Mouse (Mus musculus) common myeloid progenitor, adult 5-6 weeks (primary cell): ENCODE measurements around the gene Ctrc. TPM values are rescaled to one million over a fixed set of nuclear protein-coding genes. Genes with fewer than 3 reads are reported as not detected.

Source experiments
- ATAC-seq: replicated peaks from 2 replicates; pipeline ENCODE4 v1.8.0; 2016; ENCODE audit warnings: low read depth, mild to moderate bottlenecking, moderate TSS enrichment, inconsistent platforms; ENCODE audit not compliant: poor library complexity, severe bottlenecking
- total RNA-seq: library from RNA; stranded (forward); fragments of 200-1000, 187-1606 nt; gene quantifications from 2 replicates; pipeline ENCODE4 v1.2.3, GENCODE M21; 2017

Ctrc gene
- total RNA-seq, 1 experiment from 2014 or later: not detected

DNA sequence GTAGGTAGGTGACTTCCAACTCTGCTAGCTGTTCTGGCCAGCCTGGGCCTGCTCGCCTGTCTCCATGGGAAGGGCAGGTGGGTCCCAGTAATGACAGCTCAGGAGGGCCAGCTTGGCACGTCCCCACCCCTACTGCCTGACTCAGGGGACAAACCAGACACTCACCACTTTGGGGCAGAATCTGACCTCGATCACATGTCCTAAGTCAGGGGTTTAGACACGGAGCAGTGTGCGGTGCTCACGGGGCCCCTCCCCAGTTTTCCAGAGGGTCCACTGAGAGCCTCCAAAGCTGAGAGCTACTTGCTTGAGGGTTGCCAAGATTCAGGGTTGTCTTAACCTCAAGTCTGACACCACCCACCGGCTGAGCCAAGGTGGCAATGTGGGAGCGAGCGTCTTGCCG is 21.9 kb upstream of the Ctrc start:
- ATAC-seq: no peak

DNA sequence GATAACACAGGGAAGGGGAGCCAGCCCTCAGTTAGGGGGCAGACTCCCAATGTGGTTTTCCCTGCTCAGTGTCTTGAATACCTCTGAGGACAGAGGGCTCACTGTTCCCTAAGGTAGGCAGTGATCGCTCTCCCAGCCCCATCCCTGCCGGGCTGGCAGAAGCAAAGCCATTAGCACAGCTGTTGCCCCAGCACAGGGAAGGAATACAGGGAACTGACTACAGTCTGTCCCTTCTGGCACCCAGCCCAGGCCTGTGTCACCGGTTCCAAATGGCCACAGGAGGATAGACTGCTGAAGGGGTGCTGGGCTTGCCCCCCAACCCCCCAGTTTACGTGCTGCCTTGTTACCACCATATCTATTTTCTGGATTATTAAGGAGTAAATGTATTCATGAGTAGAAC is 21.3 kb upstream of the Ctrc start:
- ATAC-seq: no peak

DNA sequence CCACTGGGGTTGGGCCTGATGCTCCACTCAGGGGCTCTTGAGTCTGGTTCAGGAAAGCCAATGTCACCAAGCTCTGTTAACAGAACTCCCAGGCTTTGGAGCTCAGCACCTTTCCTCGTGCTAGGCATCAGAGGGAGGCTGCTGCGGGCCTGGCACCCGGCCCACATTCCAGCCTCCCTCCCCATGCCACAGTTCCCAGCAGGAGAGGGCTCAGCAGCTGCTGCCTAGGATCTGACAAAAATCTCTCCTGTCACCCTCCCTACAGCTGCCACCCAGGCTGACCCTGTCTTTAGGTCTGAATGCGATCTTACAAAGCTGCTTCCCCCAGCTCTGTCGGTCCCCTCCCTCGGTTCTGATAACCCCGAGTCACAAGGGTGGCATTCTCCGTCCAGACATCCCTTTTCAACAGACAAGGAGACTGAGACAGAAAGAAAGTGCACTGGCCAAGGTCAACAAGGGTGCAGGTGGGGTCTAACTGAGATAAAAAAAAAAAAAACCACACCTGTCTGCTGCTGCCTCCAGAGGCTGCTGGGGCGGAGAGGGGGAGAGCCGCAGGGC is 20.9 kb upstream of the Ctrc start:
- ATAC-seq: no peak

DNA sequence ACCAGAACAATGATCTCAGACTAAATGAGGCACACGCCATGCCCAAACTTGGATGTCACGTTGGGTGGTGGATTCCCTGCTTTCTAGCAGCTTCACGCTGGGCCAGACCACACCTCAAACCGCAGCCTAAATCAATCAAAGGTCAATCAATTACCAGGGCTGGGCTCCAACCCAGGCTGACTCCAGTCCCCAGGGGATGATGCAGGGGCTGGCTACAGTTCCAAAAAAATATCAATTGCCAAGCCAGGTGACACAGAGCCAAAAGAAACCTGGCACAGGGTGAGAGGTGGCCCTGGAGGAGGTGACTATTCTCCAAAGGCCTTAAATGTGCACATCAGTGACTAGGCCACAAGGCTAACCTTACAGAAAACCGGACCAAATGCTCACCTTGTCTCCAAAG is 19.4 kb upstream of the Ctrc start:
- no peak for ATAC-seq

DNA sequence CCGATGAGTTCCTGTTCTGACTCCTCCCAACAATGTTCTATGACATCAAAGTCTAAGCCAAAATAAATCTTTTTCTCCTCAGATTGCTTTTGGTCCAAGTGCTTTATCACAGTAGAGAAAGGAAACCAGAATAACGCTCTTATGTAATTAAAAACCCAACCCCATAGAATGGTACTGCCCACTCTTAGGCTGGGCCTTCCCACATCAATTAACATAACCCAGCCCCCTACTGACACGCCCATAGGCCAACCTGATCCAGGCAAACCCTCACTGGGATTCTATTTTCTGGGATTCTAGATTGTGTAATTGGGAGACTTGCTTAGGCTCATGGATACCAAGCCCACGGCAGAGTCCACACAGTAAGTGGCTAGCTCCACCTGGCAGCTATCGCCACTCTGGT is 18.8 kb upstream of the Ctrc start:
- no peak for ATAC-seq

DNA sequence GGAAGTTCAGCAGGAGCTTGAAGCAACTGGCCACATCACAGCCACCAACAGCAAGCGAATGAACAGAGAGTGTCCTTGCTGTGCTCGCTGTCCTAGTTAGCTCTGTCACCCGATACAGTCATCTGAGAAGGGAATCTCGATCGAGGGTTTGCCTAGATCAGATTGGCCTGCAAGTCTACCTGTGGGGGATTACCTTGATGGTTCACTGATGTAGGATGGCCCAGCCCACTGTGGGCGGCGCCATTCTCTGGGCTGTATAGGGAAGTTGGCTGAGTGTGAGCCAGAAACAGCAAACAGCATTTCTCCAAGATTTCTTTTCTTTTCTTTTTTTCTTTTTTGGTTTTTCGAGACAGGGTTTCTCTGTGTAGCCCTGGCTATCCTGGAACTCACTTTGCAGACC is 18.3 kb upstream of the Ctrc start:
- ATAC-seq: no peak

DNA sequence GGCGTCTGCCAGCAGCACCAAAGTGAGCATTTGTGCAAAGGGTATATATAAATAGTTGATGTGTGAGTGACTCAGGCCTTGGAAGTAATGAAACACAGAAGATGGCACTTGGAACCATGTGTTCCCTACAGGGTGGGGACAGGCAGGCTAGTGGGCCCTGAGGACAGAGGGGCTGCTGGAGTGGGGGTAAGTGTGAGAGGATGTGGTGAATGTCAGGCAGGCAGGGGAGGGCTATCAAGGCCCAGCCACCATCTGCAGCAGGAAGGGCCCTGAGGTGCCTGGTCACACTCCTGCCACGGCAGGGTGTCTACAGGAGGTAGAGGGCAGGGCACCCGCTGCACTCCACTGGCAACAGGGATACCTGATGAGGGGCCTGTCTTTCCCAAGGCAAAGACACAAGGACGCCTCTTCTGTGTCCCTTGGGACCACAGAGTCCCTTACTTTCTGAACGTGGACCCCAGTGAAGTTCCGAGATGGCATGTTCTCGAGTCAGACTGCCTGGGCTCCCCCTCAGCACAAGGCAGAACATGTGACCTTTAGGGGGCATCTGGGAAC is 17.6 kb upstream of the Ctrc start:
- ATAC-seq: no peak; the same call in 1 of the 2 replicates

DNA sequence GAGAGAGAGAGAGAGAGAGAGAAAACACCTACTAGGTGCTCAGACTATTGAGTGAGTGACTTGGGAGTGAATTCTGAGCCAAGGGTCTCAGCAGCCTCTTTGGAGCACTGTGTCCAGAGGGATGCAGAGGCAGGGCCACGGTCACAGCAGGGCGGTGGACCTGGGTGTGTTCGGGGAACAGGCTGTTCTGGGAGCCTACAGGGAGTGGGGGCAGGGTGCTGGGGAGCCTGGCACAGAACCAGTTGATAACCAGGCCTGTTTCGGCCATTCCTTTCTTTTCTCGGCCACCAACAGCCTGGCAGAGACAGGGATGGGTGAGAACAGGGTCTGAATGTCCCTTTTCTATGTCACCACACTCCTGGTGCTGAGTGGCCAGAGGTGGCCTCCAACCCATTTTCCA is 16.7 kb upstream of the Ctrc start:
- ATAC-seq: no peak

DNA sequence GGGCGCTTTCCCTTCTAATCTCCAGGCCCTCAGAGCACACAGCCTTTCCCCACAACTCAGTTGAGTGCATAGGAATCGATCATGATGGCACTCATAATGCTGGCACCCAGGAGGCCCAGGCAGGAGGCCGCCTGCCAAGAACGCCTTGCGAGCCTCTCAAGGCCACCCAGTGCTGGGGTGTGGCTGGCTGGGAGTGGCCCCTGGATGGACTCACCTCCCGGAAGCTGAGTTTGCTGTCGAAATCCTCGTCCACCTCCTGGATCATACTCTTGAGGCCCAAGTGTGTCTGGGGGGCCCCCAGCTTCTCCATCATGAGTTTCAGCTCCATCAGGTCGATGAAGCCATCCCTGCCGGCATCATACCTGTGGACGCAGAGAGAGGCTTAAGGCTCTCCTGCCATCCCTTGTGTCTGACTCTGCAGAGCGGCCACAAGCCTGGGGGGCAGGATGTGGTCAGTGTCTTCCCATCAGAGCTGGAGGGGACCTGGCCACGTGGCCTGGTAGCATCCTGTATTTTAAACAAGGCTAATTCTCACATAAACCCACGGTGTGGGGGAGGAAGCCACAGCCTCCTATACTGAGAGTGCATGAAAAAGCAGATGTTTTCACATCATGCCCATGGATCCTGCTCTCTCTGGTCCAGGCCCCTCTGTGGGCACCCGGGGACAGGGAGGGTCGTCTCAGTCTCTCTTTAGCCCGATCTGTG is 15.6 kb upstream of the Ctrc start:
- peak; percentile 30; the same call in 1 of the 2 replicates for ATAC-seq

DNA sequence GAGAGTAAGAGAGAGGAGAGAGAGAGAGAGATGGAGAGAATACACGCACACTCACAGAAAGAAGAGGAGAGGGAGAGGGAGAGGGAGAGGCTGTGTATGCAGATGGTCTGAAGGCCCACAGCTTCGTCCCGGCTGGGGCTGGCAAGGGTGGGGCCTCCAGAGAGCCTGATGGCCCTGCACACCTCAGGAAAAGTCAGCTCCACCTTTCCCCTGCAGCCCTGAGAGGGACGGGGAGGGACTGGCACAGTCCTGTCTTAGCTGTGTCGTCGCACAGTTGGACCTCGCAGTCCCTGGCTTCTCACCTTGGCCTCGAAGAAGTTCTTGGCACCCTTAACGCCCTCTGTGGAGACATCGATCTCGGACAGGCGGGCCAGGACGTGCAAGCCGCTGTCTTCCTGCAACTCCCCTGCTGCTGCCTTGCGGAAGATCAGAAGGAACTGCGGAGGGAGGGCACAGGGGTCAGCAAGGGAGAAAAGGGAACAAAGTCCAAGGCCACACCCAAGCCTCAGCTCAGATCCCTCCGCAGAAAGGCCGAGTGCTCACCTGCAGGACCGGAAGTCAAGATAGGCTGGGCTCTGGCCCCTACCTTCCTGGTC is 14.2 kb upstream of the Ctrc start:
- ATAC-seq: no peak

DNA sequence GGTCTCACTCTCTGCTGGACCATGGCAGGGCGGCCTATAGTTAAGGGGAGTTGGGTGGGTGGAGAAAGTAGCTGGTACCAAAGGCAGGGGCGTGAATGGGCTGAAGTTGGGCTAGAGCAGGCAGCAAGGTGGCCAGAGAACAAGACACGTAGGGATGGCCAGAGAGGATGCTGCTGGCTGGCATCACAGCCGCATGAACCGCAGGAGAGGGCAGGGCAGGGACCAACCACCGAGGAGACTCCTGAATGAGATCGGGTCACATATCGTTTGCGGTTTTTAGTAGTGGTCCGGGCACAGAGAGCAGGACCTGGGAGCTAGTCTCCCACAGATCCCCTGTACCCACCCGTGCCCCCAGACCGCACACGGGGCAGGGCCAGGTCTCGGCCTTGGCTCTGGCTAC is 13.2 kb upstream of the Ctrc start:
- ATAC-seq: no peak

DNA sequence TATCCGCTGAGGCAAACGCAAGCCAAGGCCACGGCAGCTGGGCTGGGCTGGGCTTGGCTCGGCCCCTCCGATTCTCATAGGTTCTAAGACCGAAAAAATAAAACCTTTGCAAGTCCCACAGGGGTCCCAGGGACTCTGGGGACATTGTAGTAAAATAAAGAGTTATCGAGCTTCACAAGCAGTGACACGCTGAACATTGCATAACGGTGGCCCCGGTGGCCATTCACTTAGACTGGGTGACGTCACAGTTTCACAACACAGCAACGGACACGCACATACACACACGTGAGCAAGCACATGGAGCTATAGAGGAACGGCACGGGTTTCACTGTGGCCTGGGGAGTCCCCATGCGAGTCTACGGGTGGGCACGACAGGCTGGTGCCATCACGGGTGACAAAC is 12.3 kb upstream of the Ctrc start:
- no peak for ATAC-seq

DNA sequence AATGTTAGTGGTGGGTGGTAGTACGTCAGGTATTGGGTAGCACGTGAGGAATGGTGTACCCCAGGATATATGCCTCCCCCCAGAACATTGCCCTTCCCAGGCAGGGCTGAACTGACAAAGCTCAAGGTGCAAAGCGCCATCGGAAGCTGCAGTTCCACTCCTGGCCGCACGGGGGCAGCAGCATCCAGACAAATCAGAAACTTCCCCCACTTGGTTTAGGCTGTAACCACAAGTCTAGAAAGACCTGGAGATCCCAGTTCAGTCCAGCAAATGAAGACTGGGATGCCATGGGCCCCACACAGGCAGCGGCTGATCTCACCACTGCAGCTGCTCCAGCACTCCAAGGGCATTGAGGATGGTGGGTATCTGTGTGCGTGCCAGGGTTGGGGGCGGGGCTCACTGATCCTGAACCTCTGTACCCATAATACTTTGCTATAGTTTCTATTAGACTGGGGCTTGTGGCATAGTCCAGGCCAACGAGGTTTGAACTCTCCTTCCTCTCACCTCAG is 11.3 kb upstream of the Ctrc start:
- peak; percentile 68 for ATAC-seq

DNA sequence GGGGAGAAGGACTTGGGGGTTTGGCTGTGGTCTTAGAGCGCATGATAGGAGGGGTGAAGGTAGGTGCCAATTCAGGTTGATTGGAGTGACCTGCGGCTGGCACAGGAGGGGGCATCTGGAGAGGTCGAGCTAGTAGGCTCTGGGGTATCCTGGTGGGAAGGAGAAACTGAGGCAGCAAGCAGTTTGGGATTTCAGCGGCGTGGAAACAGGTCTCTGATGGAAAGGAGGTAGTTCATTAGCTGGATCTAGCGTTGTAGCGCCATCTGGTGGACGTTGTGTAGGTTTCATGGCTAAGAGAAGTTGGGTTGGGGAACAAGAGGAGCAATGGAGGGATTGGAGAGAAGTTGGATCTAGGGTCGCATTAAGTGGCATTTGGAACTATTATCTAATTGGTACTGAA is 7.3 kb upstream of the Ctrc start:
- ATAC-seq: peak; percentile 47; the same call in 1 of the 2 replicates

DNA sequence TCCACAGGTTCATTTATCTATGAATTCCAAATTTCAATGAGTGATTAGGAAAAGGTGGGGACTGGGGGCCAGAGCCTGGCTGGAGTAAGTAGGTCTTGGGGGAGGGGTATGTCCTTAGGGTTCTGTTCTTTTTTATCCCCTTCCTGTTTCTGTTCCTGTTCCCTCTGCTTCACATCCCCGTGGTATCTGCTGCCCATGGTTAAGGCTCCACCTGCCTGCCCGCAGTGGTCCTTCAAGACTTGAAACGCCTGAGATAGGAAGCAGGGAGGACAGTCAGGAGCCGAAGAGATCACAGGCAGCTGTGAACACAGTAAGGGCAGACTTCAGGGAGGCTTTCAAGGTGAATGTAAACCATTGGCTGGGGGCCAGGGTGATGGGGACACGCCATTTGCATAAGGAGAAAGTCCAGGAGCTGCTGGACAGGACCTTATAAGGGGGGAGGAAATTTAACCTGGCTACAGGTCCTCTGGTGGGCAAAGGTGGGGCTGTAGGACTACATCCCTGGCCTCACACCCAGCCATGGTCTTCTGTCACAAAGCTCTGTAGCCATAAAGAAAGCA is 11.5 kb downstream of the Ctrc start:
- peak; percentile 50 for ATAC-seq

DNA sequence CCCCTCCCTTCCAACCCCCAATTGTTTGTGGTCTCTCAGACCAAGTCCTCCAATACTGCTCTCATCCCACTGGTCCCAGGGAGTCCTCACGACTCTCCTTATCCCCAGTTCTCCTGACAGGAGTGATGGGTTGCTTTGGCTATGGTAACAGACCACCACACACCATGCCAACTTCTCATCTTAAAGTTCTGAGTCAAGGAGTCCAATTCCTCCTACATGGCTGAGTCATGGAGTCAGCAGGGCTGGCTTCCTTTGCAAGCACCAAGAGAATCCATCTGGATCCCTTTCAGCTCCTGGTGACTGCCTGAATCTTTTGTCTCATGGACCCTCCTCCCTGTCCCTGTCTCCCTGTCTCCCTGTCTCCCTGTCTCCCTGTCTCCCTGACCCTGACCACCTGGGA is 12.2 kb downstream of the Ctrc start:
- ATAC-seq: no peak

DNA sequence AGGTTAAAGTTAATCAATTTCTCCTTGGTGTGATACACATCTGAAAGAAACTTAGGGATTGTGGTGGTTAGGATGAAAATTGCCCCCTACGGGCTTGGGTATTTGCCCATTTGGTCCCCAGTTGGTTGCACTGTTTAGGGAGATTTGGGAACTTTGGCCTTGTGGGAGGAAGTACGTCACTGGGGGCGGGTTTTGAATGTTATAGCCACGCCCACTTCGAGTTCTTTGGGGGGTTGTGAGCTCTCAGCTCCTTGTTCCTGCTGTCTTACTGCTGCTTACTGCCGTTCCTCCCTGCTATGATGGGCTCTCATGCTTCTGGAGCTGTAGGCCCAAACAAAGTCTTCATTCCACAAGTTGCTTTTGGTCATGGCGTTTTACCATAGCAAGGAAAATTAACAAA is 14.8 kb downstream of the Ctrc start:
- ATAC-seq: no peak

DNA sequence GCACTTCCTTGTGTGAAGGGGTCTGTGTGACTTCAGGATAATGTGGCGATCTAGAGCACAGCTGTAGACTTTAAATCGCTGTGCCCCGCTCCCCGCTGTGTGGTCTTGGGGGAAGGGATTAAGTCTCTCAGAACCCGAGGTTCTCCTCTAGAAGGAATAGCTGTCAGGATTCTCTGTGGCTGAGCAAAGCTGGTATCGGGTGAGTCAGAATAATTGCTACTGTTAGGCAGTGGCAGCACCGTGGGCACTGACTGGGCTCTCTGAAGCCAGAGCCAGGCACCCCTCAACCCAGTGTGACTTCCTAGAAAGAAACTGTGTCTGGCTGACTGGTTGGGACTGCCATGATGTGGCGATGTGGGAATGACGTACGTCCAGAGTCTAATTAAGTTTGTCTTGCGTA is 15.8 kb downstream of the Ctrc start:
- ATAC-seq: no peak

DNA sequence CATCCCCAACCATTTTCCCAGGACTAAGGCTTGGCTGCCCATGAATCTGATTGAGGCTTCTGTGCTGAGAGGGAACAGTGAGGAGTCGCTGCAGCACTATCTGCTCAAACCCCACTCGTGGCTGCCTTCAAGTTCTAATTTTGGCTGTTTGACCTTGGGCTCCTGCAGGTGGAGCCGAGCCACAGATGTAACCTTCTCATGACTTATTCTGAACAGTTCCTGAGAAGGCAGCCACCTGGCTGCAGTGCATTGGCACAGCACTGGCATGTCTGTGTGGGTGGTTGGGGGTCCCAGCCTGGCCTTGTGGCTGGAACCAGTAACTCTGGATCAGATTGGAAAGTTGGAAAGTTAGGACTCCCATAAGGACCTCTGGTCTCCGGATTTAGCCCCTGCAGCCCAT is 18.0 kb downstream of the Ctrc start:
- no peak for ATAC-seq

DNA sequence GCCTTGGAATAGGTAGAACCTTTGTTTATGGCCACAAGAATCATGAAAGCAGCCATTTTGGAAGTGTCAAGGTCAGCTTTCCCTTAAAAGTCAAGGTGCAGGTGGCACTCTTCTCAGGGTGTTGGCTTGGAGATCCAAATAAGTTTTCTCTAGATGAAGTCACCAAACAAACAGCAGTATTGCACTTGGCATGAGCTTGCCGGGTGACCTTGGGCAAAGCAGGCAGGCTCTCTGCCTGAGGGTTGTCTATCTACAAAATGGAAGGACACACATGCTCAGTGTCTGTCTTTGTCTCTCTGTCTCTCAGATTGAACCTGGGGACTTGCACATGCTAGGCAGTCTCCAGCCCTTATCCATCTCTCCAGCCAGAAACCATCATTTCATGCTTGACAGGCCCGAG is 18.8 kb downstream of the Ctrc start:
- ATAC-seq: no peak

DNA sequence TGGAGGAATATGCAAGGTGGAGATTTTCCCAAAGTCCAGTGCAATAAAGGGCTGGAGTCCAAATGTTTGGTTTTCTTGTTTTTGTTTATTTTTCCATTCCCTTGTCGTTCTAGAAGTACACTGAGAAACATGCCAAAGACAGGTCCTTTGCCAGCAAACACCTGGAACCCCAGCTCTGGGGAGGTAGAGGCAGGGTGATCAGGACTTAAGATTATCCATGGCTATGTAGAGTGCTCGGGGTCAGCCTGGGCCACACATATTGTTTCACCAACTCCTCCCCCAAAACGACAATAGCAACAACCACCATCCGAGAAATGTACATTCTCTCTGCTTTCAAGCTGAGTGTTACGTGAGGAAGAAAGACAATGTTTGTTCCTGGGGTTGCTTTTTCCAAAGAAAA is 20.1 kb downstream of the Ctrc start, which contains the start of gene Cela2a:
Gene Cela2a (minus strand): TSS at position 101 of the 400 bp plus-strand sequence.
- ATAC-seq: no peak
